Mouse (Mus musculus): Measurements from ENCODE around the gene Ank. TPM values are rescaled to one million over a fixed set of nuclear protein-coding genes. Genes with fewer than 3 reads are reported as not detected.

Ank gene
- total RNA-seq, 2 experiments from 2014 or later: 160 TPM

DNA sequence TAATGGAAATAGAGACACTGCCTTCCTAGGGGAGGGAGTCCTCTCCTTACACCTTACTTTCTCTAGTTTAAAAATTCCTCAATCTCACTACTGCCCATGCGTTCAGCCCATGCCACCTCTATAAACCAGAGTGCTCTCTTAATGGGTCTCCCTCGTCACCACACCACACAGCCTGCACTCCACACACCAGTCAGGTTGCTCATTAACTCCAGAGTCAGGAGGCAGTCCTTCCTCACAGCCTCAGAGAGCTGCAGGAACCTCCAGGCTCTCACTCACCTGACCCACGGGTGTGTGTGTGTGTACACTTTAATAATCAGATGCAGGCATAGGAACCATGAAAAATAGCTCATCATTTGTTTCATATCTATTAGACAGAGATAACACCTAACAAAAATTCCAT is 153.2 kb downstream of the Ank start:
- Histone ChIP-seq H3K27ac (no peak overlapping the region), H3K4me3 (no peak overlapping the region)
- no peak for TF ChIP-seq CTCF (conservative IDR thresholded peaks at IDR 0.05)
- no peak for DNase-seq (ENCODE audit: low spot score in 2 of 2)

DNA sequence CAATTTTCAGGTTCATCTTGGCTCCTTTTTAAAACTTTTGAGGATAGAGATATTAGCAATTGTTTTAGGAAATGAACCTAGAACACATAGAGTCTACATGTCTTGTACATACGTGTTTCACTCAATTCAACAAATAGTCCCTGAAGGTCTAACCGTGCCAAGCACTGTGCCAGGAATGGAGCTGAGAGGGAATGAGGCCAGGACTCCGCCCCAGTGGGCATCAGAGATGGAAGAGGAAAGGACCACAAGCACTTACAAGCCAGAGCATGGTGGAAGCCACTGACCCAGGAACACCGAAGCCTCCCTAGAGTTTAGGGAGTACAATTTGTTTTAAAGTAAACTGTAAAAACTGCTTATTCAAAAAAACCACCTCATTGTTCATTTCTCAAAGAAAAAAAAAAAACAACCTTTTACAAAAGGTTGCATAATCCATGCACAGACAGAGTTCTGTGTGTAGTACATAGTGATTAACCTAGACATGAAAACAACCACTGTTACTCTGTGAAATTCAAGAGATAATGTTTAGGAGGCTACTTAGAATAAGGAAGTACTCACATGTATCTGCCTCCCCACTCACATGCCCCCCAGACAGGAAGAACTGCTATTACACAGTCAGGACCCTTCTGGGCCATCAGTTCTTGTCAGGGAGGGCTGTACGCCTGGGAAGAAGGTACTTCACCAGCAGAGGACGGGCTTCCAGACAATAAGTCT is 154.2 kb downstream of the Ank start:
- no peak overlapping the region for H3K27ac ChIP-seq
- 0 out of 2 replicates have a peak, but pooled peaks have one; percentile 9 for TF ChIP-seq CTCF (conservative IDR thresholded peaks at IDR 0.05)
- H3K4me3 ChIP-seq: no peak overlapping the region
- DNase-seq (ENCODE audit: low spot score in 2 of 2): no peak

DNA sequence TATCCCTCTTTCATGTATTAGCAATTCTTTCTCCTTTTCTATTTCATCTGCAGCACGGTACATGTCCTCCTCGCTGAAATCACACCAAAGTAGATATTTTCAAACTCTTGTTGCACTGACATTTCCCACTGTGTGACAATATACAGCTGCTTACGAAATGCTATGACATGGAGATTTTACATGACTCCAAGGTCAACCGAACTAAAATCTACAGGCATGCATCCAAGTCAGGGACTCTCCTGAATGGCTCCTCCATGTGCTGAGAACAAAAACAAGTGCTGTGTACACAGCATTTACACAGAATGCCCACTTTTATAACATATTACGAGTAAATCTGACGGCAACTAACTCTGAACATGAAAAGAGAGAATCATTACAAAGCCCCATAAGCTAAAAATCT is 156.8 kb downstream of the Ank start:
- DNase-seq (ENCODE audit: low spot score in 2 of 2): no peak
- no peak overlapping the region for H3K4me3 ChIP-seq

DNA sequence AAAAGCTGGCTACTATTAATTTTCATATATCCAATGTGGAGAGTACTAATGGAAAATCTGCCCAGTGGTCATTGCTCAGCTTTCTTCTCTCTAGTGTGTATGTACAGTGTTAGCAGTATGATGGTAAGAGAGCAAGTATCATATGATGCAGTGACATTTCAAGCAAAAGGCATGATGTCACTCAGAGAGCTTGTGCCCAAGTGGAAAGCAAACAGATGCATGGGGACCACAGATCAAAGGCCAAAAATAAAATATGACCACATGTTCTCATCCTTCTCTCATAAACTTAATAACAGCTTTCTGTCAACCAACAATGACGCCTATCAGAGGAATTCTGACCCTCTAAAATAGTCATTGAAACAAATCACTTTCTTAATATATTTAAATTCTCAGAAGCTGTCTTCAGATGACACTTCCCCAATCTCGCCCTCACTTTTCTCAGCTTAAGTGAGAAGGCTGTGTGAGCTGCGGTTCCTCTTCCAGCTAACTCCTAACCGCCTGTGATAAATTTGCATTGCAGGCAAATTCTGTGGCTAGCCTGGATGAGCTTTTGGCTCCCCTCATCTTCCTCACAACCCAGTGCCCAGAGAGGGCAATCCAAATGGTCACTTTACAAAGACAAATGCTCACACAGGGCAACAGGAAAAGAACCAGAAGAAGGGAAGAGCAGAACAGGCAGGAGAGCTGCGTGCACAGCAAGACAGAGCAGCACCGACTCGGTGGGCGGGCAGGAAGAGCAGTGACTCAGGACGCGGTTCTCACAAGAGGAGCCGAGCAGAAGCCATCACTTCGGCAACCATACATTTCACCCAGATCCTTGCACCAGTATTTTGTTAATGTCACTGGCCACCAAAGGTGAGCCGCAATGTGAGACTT is 158.8 kb downstream of the Ank start:
- no peak for TF ChIP-seq CTCF (conservative IDR thresholded peaks at IDR 0.05)

More for the DNA sequence above, 156.8 kb downstream of the Ank start:
- H3K27ac ChIP-seq: no peak overlapping the region
- TF ChIP-seq CTCF (conservative IDR thresholded peaks at IDR 0.05): no peak

DNA sequence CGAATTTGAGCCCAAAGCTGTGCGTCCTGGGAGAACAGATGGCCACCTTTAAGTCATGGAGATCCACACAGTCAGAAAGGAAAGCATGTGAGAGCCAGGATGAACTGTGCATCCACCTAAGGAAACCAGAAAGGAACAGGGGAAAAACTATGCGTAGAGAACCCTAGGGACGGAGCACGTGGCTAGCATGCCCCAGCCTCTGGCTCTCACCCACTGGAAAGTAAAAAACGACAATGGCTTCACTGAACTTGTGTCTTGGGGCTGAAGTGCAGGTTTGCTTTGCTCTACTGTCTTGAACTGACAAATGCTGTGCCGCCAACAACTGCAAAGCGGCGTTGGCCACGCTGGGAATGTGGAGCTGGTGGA is 159.4 kb downstream of the Ank start:
- DNase-seq (ENCODE audit: low spot score in 2 of 2): no peak
- TF ChIP-seq CTCF (conservative IDR thresholded peaks at IDR 0.05): no peak
- H3K27ac ChIP-seq: no peak overlapping the region
- H3K4me3 ChIP-seq: no peak overlapping the region

More for the DNA sequence above, 158.8 kb downstream of the Ank start:
- Histone ChIP-seq H3K4me3 (no peak overlapping the region), H3K27ac (no peak overlapping the region)
- no peak for DNase-seq (ENCODE audit: low spot score in 2 of 2)

DNA sequence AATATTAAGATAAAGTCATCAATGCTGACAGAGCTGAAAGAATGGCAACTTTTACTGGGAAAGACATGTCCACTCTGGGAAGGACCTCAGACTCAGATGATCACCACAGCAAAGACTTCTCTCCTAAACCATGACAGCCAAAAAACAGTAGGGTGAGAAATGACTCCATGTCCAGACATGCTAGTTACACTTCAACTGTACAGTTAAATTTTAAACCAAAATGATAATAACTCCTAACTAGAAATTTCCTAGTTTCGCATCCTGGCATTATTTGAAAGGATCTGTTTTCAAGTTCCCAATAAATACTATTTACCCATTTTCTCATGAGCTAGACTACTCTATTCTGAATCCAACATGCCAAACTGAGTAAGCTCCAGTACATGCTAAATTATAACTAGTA is 159.8 kb downstream of the Ank start:
- no peak for TF ChIP-seq CTCF (conservative IDR thresholded peaks at IDR 0.05)
- H3K27ac ChIP-seq: no peak overlapping the region
- DNase-seq (ENCODE audit: low spot score in 2 of 2): no peak
- no peak overlapping the region for H3K4me3 ChIP-seq

DNA sequence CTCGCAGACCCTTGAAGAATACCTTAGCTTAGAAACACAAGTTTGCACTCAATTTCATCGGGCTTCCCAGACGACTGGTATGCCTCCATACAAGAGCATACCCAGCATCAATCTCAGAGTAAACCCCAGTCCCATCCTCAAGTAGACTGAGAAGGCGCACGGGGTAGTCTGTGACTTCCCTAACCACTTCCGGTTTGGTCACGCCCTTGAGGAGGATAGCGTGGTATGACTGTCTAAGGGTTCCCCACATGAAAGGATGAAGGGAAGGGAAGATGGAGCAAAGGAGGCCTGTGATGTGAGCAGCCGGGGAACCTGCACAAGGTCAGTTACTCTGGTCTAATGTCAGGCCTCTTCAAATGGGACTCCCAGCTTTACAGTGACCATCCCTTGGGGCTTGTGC is 161.3 kb downstream of the Ank start:
- no peak for DNase-seq (ENCODE audit: low spot score in 2 of 2)
- no peak for TF ChIP-seq CTCF (conservative IDR thresholded peaks at IDR 0.05)
- no peak overlapping the region for H3K27ac ChIP-seq
- no peak overlapping the region for H3K4me3 ChIP-seq

DNA sequence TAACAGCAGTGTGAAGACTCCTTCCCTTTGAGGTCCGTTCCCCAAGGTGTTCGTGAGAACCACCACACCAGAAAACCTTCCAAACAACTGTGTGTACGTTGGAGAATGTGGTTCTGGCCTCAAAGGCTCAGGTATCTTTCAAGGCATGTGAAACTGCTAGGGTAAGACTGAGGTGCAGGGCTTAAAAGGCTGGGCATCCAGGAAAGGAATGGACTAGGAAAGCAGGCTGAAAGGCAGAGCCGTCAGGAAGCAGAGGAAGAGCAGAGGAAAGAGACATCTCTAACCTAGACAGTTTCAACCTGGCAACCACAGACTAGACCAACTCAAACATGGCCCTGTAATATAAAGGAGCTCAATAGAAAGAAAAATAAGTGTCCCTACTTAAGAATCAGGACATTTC is 162.6 kb downstream of the Ank start:
- DNase-seq (ENCODE audit: low spot score in 2 of 2): no peak
- no peak overlapping the region for H3K27ac ChIP-seq
- no peak for TF ChIP-seq CTCF (conservative IDR thresholded peaks at IDR 0.05)
- peak overlapping the region; percentile 85; the same call in 1 of the 2 replicates for H3K4me3 ChIP-seq

DNA sequence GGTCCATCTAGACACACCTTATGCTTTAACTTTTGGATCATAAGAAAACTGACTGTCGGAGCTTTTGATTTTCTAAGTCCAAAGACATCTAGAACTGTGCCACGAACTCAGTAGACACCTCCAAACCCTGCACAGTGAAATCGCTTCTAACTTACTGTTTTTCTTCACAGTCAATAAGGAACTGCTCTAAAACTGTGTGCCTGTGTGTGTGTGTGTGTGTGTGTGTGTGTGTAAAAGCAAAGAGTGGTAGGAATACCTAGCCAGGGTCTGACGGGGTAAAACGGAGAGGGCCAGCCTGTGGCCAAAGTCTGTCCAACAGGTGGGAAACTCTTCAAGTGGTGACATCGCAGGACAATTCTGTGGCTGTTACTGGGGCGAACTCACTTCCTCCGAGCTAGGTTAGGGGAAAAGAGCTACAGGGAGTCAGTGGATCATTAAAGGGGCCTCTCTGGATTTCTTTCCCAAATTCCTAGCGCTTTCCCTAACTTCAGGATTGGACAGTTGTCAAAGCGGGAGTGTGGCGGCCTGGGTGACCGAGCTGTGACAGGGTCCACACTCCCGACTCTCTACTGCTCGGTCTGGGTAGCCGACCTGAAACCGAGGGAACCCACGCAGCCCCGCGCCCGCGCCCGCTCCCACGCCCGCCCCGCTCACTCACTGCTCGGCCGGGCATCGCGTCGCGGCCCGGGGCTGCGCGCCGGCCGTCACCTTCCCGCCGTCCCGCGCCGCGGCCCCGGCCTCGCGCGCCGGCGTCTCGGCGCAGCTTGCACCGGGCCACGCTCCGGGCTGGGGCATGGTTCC is 163.5 kb downstream of the Ank start:
- Histone ChIP-seq H3K4me3 (peak overlapping the region; percentile 85), H3K27ac (peak overlapping the region; percentile 91)
- TF ChIP-seq CTCF (conservative IDR thresholded peaks at IDR 0.05): no peak
- no peak for DNase-seq (ENCODE audit: low spot score in 2 of 2)

DNA sequence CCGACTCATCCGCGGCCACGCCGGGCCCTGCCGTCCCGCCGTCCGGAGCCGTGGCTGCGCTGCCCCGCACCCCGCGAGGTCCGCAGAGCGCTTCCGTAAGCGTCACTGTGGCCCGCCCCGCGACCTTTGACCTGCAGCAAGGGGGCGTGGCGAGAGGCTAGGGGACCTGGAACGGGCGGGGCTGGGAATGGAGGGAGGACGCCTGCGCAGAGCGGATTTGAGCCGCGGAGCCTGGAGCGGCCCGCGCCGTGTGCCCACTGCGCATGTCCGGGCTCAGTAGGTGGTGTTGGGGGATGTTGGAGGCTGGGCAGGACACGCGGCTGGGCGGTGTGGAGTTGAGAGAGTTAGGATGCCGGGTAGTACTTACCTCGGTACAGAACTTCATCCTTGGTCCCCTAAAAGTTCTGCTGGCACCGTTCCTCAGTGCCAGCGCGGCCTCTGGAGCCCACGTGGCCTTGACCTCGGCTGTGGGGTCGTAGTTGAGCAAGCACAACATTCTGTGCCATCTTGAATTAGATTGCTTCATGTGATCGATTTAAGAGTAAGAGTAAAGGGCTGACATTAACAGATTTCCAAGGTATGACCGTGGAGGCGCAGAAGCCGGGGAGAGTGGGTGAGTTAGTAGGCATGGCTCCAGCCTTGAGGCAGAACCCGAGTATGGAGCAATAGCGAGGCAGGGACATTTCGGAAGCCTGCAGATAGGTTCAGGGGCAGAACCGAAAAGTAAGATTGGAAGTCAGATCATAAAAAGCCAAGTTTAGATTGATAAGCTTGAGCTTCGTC is 164.3 kb downstream of the Ank start, which contains the start of gene Otulin:
Gene Otulin (minus strand): TSS at position 93 of the 783 bp plus-strand sequence.
- peak within 1 kb of the TSS; percentile 85 for H3K4me3 ChIP-seq
- TF ChIP-seq CTCF (conservative IDR thresholded peaks at IDR 0.05): no peak
- peak within 1 kb of the TSS; percentile 91 for H3K27ac ChIP-seq
- peak; percentile 97 to 99 for DNase-seq (ENCODE audit: low spot score in 2 of 2)

DNA sequence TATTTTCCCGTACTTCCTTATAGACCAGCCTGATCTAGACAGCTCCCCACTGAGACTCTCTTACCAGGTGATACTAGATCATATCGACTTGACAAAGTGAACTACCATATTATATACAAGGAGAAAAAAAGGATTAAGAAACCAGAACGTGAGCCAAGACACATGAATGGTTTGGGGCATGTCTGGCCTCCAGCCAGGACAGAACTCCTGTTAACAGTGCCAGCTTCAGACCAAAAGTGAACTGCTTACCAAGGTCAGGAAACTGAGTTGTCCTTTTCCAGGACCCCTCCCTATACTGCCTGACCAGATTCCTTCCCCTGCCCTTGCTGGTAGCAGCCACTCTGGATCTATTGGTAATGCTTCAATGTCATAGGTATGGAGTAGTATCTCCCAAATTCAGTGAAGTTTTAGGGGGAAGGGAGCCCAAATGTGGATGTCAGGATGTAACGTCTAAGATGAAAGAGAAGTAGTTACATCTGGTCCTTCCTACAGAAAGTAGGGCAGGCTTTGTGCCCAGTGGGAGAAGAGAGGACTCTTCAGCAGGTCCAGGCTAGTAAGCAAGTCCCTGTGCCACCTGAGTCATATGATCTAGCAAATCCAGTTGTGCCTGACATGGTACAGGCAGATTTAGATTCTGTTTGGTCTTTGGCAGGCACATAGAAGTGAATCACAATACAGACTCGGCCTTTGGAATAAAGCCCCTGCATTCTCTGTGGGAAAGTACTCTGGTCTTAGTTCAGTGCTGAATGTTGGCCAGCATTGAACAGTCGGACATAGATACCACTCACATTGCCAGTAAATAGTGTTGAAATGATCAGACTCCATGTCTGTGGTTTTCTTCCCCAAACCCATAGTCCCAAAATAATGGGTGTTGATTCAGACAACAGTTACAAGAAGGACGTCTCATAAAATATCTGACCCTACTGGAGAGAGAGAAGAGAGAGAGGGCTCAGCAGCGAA is 167.7 kb downstream of the Ank start:
- Histone ChIP-seq H3K4me3 (no peak overlapping the region), H3K27ac (no peak overlapping the region)
- no peak for DNase-seq (ENCODE audit: low spot score in 2 of 2)
- no peak for TF ChIP-seq CTCF (conservative IDR thresholded peaks at IDR 0.05)

All from layer of hippocampus, adult 2 months (tissue).